Mouse (Mus musculus) mature B cell (primary cell): ENCODE measurements around the gene Acd.

ENCODE experiments used
- in situ Hi-C: fragments of 300-500 bp; cut with MboI; formaldehyde crosslinking; loops from 2 replicates; pipeline ENCODE4 v1.14.3; 2019

Gene Acd

DNA sequence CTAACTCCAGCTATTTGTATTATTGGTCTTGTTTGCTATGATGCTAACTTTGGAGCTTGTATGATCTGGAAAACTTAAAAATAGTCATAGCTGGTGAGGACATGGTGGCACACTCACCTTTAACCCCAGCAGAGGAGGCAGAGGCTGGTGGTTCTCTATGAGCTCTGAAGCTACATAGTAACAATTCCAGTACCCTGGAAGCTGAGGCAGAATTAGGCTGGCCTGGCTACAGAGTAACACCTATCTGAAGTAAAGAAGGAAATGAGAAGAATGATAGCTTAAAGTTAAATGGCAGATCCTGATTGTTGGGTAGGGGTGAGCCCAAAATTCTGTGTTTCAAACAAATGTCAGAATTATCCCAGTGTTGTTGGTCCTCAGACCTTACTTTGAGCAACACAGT, 43.3 kb downstream of the Acd start:
- in situ Hi-C loops, result no loop called here

DNA sequence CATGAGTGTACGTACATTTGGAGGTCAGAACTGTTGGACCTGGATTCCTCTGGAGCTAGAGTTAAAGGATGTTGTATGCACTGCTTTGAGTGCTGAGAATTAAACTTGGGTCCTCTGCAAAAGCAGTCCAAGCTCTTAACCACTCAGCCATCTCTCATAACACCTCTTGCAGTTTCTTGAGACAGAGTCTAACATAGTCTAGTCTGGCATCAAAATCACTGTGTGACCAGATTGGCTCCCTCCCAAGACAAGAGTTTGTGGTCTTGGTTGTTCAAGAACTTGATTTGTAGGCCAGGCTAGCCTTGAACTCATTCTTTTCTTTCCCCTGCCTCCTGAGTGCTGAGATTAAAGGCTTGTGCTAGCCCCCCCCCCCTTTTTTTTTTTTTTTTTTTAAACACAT, 52.0 kb downstream of the Acd start:
- in situ Hi-C loops, result no loop called here
